Mouse (Mus musculus): ENCODE data around the gene Gm11172. TPM values are rescaled to one million over a fixed set of nuclear protein-coding genes. Genes with fewer than 3 reads are reported as not detected.

Gene Gm11172
- polyA plus RNA-seq, 1 experiment from 2014 or later: not detected

GRCm38 (mm10) chr16:10776322-10776721 is 36.4 kb upstream of the Gm11172 start:
- ATAC-seq (no peak), DNase-seq (ENCODE audit: low read depth, low spot score) (no peak)
- ChIA-PET CTCF (no interaction called here), POLR2A (no interaction called here)
- in situ Hi-C loops (cut with MboI; ENCODE audit: low pct_unique_long_range_greater_than_20kb): no loop called here
- no peak for TF ChIP-seq CTCF (IDR thresholded peaks at IDR 0.05)
- no peaks in the 10 kb centered on the region for H3K27me3 ChIP-seq

- TF ChIP-seq CTCF (IDR thresholded peaks at IDR 0.05): no peak
- in situ Hi-C loops (cut with MboI; ENCODE audit: low pct_unique_long_range_greater_than_20kb): no loop called here
- DNase-seq (ENCODE audit: low read depth, low spot score) (no peak), ATAC-seq (no peak)
- H3K27me3 ChIP-seq: no peaks in the 10 kb centered on the region
- ChIA-PET POLR2A (no interaction called here), CTCF (no interaction called here)
These were observed 35.0 kb upstream of the Gm11172 start for GRCm38 (mm10) chr16:10777579-10778160.

- TF ChIP-seq CTCF (IDR thresholded peaks at IDR 0.05): no peak
- DNase-seq (ENCODE audit: low read depth, low spot score): no peak
- ChIA-PET CTCF (interaction anchor here (1.5 to 2.5 kb wide), 2 partner anchors 66 to 140 kb away, joined by 3 to 9 read pairs; no protein-coding TSS in a partner anchor), POLR2A (no interaction called here)
- in situ Hi-C loops (cut with MboI; ENCODE audit: low pct_unique_long_range_greater_than_20kb): no loop called here
- no peak for ATAC-seq
- no peaks in the 10 kb centered on the region for H3K27me3 ChIP-seq
These were observed 32.0 kb upstream of the Gm11172 start for GRCm38 (mm10) chr16:10780631-10781120.

GRCm38 (mm10) chr16:10781862-10782371 is 30.8 kb upstream of the Gm11172 start:
- no peak for TF ChIP-seq CTCF (IDR thresholded peaks at IDR 0.05)
- in situ Hi-C loops (cut with MboI; ENCODE audit: low pct_unique_long_range_greater_than_20kb): no loop called here
- ChIA-PET POLR2A (interaction anchor here (0.6 to 1.0 kb wide), 2 partner anchors 185 to 931 kb away, joined by 3 read pairs; no protein-coding TSS in a partner anchor), CTCF (interaction anchor here (0.7 to 2.5 kb wide), 7 partner anchors 12 to 212 kb away, joined by 3 to 9 read pairs (median 4); no protein-coding TSS in a partner anchor)
- no peaks in the 10 kb centered on the region for H3K27me3 ChIP-seq
- ATAC-seq (peak; percentile 2), DNase-seq (ENCODE audit: low read depth, low spot score) (peak; percentile 68)

GRCm38 (mm10) chr16:10782377-10783151 is 30.2 kb upstream of the Gm11172 start:
- DNase-seq (ENCODE audit: low read depth, low spot score): no peak
- ChIA-PET CTCF (interaction anchor here (0.7 to 2.5 kb wide), 6 partner anchors 13 to 213 kb away, joined by 3 to 9 read pairs (median 4); no protein-coding TSS in a partner anchor), POLR2A (interaction anchor here (0.6 to 1.0 kb wide), 3 partner anchors 121 to 930 kb away, joined by 3 read pairs; no protein-coding TSS in a partner anchor)
- TF ChIP-seq CTCF (IDR thresholded peaks at IDR 0.05): no peak
- ATAC-seq: no peak
- in situ Hi-C loops (cut with MboI; ENCODE audit: low pct_unique_long_range_greater_than_20kb): no loop called here
- H3K27me3 ChIP-seq: no peaks in the 10 kb centered on the region

- ATAC-seq (no peak), DNase-seq (ENCODE audit: low read depth, low spot score) (no peak)
- ChIA-PET POLR2A (interaction anchor here (0.7 kb wide), 1 partner anchor 122 kb away, joined by 3 read pairs; no protein-coding TSS in a partner anchor), CTCF (interaction anchor here (1.3 to 2.5 kb wide), 5 partner anchors 13 to 213 kb away, joined by 3 to 9 read pairs (median 5); no protein-coding TSS in a partner anchor)
- no peaks in the 10 kb centered on the region for H3K27me3 ChIP-seq
- TF ChIP-seq CTCF (IDR thresholded peaks at IDR 0.05): no peak
- in situ Hi-C loops (cut with MboI; ENCODE audit: low pct_unique_long_range_greater_than_20kb): no loop called here
These were observed 29.6 kb upstream of the Gm11172 start for GRCm38 (mm10) chr16:10783152-10783434.

GRCm38 (mm10) chr16:10783451-10783850 is 29.3 kb upstream of the Gm11172 start:
- ChIA-PET CTCF (interaction anchor here (1.3 to 1.7 kb wide), 2 partner anchors 16 to 118 kb away, joined by 3 to 7 read pairs; no protein-coding TSS in a partner anchor), POLR2A (no interaction called here)
- TF ChIP-seq CTCF (IDR thresholded peaks at IDR 0.05): no peak
- DNase-seq (ENCODE audit: low read depth, low spot score): no peak
- H3K27me3 ChIP-seq: no peaks in the 10 kb centered on the region
- no peak for ATAC-seq
- in situ Hi-C loops (cut with MboI; ENCODE audit: low pct_unique_long_range_greater_than_20kb): no loop called here

GRCm38 (mm10) chr16:10783883-10784792 is 28.6 kb upstream of the Gm11172 start:
- H3K27me3 ChIP-seq: no peaks in the 10 kb centered on the region
- no peak for TF ChIP-seq CTCF (IDR thresholded peaks at IDR 0.05)
- ChIA-PET POLR2A (interaction anchor here (0.8 to 2.1 kb wide), 2 partner anchors 52 to 62 kb away, joined by 3 to 5 read pairs; no protein-coding TSS in a partner anchor), CTCF (no interaction called here)
- in situ Hi-C loops (cut with MboI; ENCODE audit: low pct_unique_long_range_greater_than_20kb): no loop called here
- ATAC-seq: no peak
- DNase-seq (ENCODE audit: low read depth, low spot score): no peak

- DNase-seq (ENCODE audit: low read depth, low spot score) (peak; percentile 42), ATAC-seq (peak; percentile 73)
- TF ChIP-seq CTCF (IDR thresholded peaks at IDR 0.05): no peak
- in situ Hi-C loops (cut with MboI; ENCODE audit: low pct_unique_long_range_greater_than_20kb): loop anchor here (5.0 kb wide), 1 partner anchor 213 kb away; no protein-coding TSS in a partner anchor
- POLR2A ChIA-PET: interaction anchor here (0.8 to 2.1 kb wide), 3 partner anchors 51 to 61 kb away, joined by 3 to 6 read pairs (median 5); no protein-coding TSS in a partner anchor
- CTCF ChIA-PET: interaction anchor here (1.1 kb wide), 1 partner anchor 145 kb away, joined by 3 read pairs; no protein-coding TSS in a partner anchor
- no peaks in the 10 kb centered on the region for H3K27me3 ChIP-seq
These were observed 27.8 kb upstream of the Gm11172 start for GRCm38 (mm10) chr16:10784793-10785370.
